Mouse (Mus musculus) MEL (cell line): ENCODE measurements around the gene Fam102a. TPM values are rescaled to one million over a fixed set of nuclear protein-coding genes. Genes with fewer than 3 reads are reported as not detected.

Experiments
- DNase-seq: peaks from one replicate; pipeline ENCODE4 v3.0.0; 2011; ENCODE audit warnings: low read depth, low spot score
- H3K27ac ChIP-seq: 2 replicates; pipeline ENCODE4 v1.5.1; 2012; ENCODE audit warnings: low read depth, mild to moderate bottlenecking, control low read depth, low read length, moderate library complexity; ENCODE audit not compliant: control insufficient read depth
- H3K27me3 ChIP-seq, 2 experiments: fragments of 150-350 bp in 1 of 2; sonication (generic) in 1 of 2; 2 replicates each; pipeline ENCODE4 v1.6.1; 2012; ENCODE audit warnings: low read length in 2 of 2, mild to moderate bottlenecking in 2 of 2, improper control_type of control experiment in 1 of 2, moderate library complexity in 1 of 2; ENCODE audit not compliant: insufficient read depth in 2 of 2, control insufficient read depth in 1 of 2
- H3K36me3 ChIP-seq, 2 experiments: 2 replicates each; pipeline ENCODE4 v1.6.1; 2012 to 2014; ENCODE audit warnings: low read length in 2 of 2, improper control_type of control experiment in 1 of 2, inconsistent platforms in 1 of 2, mild to moderate bottlenecking in 1 of 2; ENCODE audit not compliant: insufficient read depth in 2 of 2, control insufficient read depth in 1 of 2
- H3K4me1 ChIP-seq, 2 experiments: fragments of 150-350 bp in 1 of 2; sonication (generic) in 1 of 2; 2 replicates each; pipeline ENCODE4 v1.6.1; 2012; ENCODE audit warnings: low read length in 2 of 2, improper control_type of control experiment in 1 of 2, mild to moderate bottlenecking in 1 of 2; ENCODE audit not compliant: insufficient read depth in 2 of 2, control insufficient read depth in 1 of 2
- H3K4me3 ChIP-seq, 2 experiments: fragments of 150-350 bp in 1 of 2; sonication (generic) in 1 of 2; 2 replicates each; pipeline ENCODE4 v1.5.1; 2012; ENCODE audit warnings: low read depth in 2 of 2, low read length in 2 of 2, mild to moderate bottlenecking in 2 of 2, moderate library complexity in 2 of 2, control low read depth in 1 of 2, improper control_type of control experiment in 1 of 2; ENCODE audit not compliant: control insufficient read depth in 1 of 2, insufficient read depth in 1 of 2
- H3K79me2 ChIP-seq: 2 replicates; pipeline ENCODE4 v1.6.1; 2012; ENCODE audit warnings: mild to moderate bottlenecking, low read length, moderate library complexity; ENCODE audit not compliant: control insufficient read depth, poor library complexity, insufficient read depth
- H3K9ac ChIP-seq: 2 replicates; pipeline ENCODE4 v1.6.1; 2012; ENCODE audit warnings: low read depth, mild to moderate bottlenecking, control low read depth, low read length, moderate library complexity; ENCODE audit not compliant: control insufficient read depth, poor library complexity, severe bottlenecking
- H3K9me3 ChIP-seq: fragments of 150-350 bp; sonication (generic); replicated peaks from 2 replicates; pipeline ENCODE4 v1.6.1; 2012; ENCODE audit warnings: mild to moderate bottlenecking, low read length, improper control_type of control experiment, moderate library complexity; ENCODE audit not compliant: insufficient read depth
- E2F4 ChIP-seq: IDR thresholded peaks from 2 replicates; pipeline ENCODE4 v1.6.1; 2011; ENCODE audit warnings: low read depth, low read length, improper control_type of control experiment, borderline replicate concordance
- EP300 ChIP-seq, 2 experiments: IDR thresholded peaks; 2 replicates each; pipeline ENCODE4 v1.6.1; 2011; ENCODE audit warnings: improper control_type of control experiment in 2 of 2, low read length in 2 of 2, low read depth in 1 of 2, mild to moderate bottlenecking in 1 of 2
- GATA1 ChIP-seq: IDR thresholded peaks from 2 replicates; pipeline ENCODE4 v1.6.1; 2011; ENCODE audit warnings: low read depth, low read length, improper control_type of control experiment
- MEF2A ChIP-seq: IDR thresholded peaks from 2 replicates; pipeline ENCODE4 v1.6.1; 2014; ENCODE audit warnings: low read depth, mild to moderate bottlenecking, inconsistent platforms, low read length, improper control_type of control experiment; ENCODE audit not compliant: poor library complexity, insufficient replicate concordance, severe bottlenecking; ENCODE audit errors: extremely low read depth
- MYB ChIP-seq: IDR thresholded peaks from 2 replicates; pipeline ENCODE4 v1.6.1; 2011; ENCODE audit warnings: mild to moderate bottlenecking, low read depth, low read length, improper control_type of control experiment
- NRF1 ChIP-seq: IDR thresholded peaks from 2 replicates; pipeline ENCODE4 v1.6.1; 2014; ENCODE audit warnings: low read depth, mild to moderate bottlenecking, inconsistent platforms, low read length, improper control_type of control experiment, moderate library complexity; ENCODE audit not compliant: poor library complexity, insufficient read depth, severe bottlenecking
- POLR2AphosphoS2 ChIP-seq: IDR thresholded peaks from 2 replicates; pipeline ENCODE4 v1.6.1; 2011; ENCODE audit warnings: low read length, improper control_type of control experiment
- RAD21 ChIP-seq: IDR thresholded peaks from 2 replicates; pipeline ENCODE4 v1.6.1; 2011; ENCODE audit warnings: mild to moderate bottlenecking, low read depth, low read length, improper control_type of control experiment
- SIN3A ChIP-seq: IDR thresholded peaks from 2 replicates; pipeline ENCODE4 v1.6.1; 2012; ENCODE audit warnings: low read length, improper control_type of control experiment, inconsistent platforms
- SMC3 ChIP-seq: IDR thresholded peaks from 2 replicates; pipeline ENCODE4 v1.6.1; 2011; ENCODE audit warnings: low read depth, low read length, improper control_type of control experiment
- TAL1 ChIP-seq: IDR thresholded peaks from 2 replicates; pipeline ENCODE4 v1.6.1; 2012; ENCODE audit warnings: mild to moderate bottlenecking, inconsistent platforms, low read length, moderate library complexity, mixed read lengths
- TBP ChIP-seq: IDR thresholded peaks from 2 replicates; pipeline ENCODE4 v1.8.0; 2011; ENCODE audit warnings: low read depth, low read length, improper control_type of control experiment
- USF1 ChIP-seq: IDR thresholded peaks from 2 replicates; pipeline ENCODE4 v1.6.1; 2014; ENCODE audit warnings: low read depth, mild to moderate bottlenecking, inconsistent platforms, low read length, improper control_type of control experiment, moderate library complexity
- ZC3H11A ChIP-seq: IDR thresholded peaks from 2 replicates; pipeline ENCODE4 v1.6.1; 2012; ENCODE audit warnings: low read depth, mild to moderate bottlenecking, inconsistent platforms, low read length, improper control_type of control experiment
- ZKSCAN1 ChIP-seq: IDR thresholded peaks from 2 replicates; pipeline ENCODE4 v1.6.1; 2012; ENCODE audit warnings: low read depth, mild to moderate bottlenecking, inconsistent platforms, low read length, improper control_type of control experiment, moderate library complexity
- ZNF384 ChIP-seq: IDR thresholded peaks from 2 replicates; pipeline ENCODE4 v1.6.1; 2012; ENCODE audit warnings: low read depth, mild to moderate bottlenecking, inconsistent platforms, low read length, improper control_type of control experiment
- polyA plus RNA-seq, 2 experiments: library from polyadenylated mRNA; stranded (reverse) in 1 of 2; unstranded in 1 of 2; fragments of >175 nt in 1 of 2; fragments of >200 nt in 1 of 2; gene quantifications; 2 replicates each; pipeline versions ENCODE4 v1.2.1 to v1.2.4; 2012; ENCODE audit warnings: low replicate concordance in 2 of 2, low read depth in 1 of 2; ENCODE audit not compliant: insufficient read length in 2 of 2, insufficient read depth in 1 of 2, missing spikeins in 1 of 2
- total RNA-seq: library from RNA; depleted of rRNA; stranded (reverse); fragments of 300-350 nt; gene quantifications from 2 replicates; pipeline ENCODE4 v1.2.3, GENCODE M21; 2012

Gene Fam102a
- total and polyA plus RNA-seq, 3 experiments, result 1.8 to 2.4 TPM; not detected in 1

DNA sequence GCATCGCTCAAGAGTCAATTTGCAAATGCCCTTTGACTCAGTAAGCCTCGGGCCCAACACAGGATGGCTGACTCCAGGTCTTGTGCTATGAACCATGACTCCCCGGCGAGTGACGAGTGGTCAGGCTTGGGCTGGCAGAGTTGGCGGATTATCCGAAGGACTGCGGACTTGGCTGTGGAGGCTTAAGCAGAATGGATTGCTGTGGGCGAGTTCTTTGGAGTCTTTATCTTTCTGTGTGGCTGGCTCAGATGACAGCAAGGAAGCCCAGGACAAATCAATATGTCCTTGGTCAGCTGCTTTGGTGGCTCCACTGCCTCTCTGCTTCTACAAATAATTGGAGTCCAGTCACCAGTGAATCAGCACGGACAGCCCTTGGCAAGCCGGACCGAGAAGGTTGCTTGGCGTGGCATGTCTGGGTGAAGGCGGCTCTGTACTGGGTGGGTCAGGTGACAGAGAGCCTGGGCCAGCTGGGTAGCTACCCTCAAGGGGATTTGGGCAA, 7.6 kb upstream of the Fam102a start:
- TF ChIP-seq EP300 (IDR thresholded peaks at IDR 0.05; ENCODE audit: low read depth in 1 of 2, low read length in 2 of 2) (no peak), POLR2AphosphoS2 (no peak), TAL1 (no peak), E2F4 (no peak), NRF1 (no peak), MEF2A (no peak), USF1 (no peak), SMC3 (no peak), ZKSCAN1 (no peak)
- H3K79me2 ChIP-seq, result no peaks in the 10 kb centered on the region
- no peak for DNase-seq
- no peak overlapping the region for H3K9ac ChIP-seq
- no peak overlapping the region for H3K27ac ChIP-seq
- no peaks in the 10 kb centered on the region for H3K9me3 ChIP-seq
- H3K27me3 ChIP-seq, result peaks cover 3% of the 10 kb centered on the region in 2 experiments; a peak in 2 of 4 replicates
- no peaks in the 10 kb centered on the region for H3K4me1 ChIP-seq
- H3K4me3 ChIP-seq, result no peak overlapping the region
- H3K36me3 ChIP-seq, result no peaks in the 10 kb centered on the region

DNA sequence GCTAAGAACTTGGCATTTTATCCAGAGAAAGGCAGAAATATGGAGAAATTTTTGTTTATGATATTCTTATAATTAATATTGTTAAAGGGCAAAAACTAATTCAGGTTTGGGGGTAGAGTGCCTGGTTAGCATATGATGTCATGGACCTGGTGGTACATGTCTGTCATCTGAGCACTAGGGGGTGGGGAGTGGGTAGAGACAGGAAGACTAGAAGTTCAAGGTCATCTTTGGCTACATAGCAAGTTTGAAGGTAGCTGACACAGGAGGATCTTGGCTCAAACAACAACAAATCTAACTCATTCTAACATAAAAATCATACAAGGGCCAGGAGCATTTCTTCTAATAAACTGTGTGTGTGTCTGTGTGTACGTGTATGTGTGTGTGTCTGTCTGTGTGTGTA, 6.8 kb upstream of the Fam102a start:
- Histone ChIP-seq H3K27ac (no peak overlapping the region), H3K9me3 (no peaks in the 10 kb centered on the region), H3K4me1 (no peaks in the 10 kb centered on the region), H3K9ac (no peak overlapping the region), H3K79me2 (no peaks in the 10 kb centered on the region), H3K4me3 (no peak overlapping the region), H3K36me3 (no peaks in the 10 kb centered on the region), H3K27me3 (peaks cover 3% of the 10 kb centered on the region in 2 experiments; a peak in 2 of 4 replicates)
- no peak for DNase-seq
- TF ChIP-seq GATA1, result no peak
- no peak for TF ChIP-seq SIN3A
- no peak for TF ChIP-seq E2F4
- no peak for TF ChIP-seq ZC3H11A
- no peak for TF ChIP-seq RAD21
- TF ChIP-seq ZNF384, result no peak
- no peak for TF ChIP-seq MYB
- no peak for TF ChIP-seq EP300 (IDR thresholded peaks at IDR 0.05; ENCODE audit: low read depth in 1 of 2, low read length in 2 of 2)
- TF ChIP-seq TAL1, result no peak
- no peak for TF ChIP-seq MEF2A
- TF ChIP-seq TBP, result no peak
